Mouse (Mus musculus) small intestine, adult 2 months (tissue): ENCODE data around the gene Mettl18.

Experiments
- CTCF ChIP-seq: fragments of 200-500 bp; IDR thresholded peaks from 2 replicates; pipeline ENCODE4 v1.5.1; 2012; ENCODE audit warnings: low read depth, mild to moderate bottlenecking, control low read depth, inconsistent platforms, low read length, moderate library complexity, mixed read lengths; ENCODE audit not compliant: insufficient replicate concordance, insufficient read length; ENCODE audit errors: extremely low read depth
- POLR2A ChIP-seq: fragments of 200-500 bp; IDR thresholded peaks from 2 replicates; pipeline ENCODE4 v1.6.1; 2012; ENCODE audit warnings: low read depth, mild to moderate bottlenecking, control low read depth, inconsistent platforms, low read length, moderate library complexity

GRCm38 (mm10) chr1:164004311-164004710, 9.6 kb downstream of the Mettl18 start:
- TF ChIP-seq POLR2A (no peak), CTCF (no peak)
